Mouse (Mus musculus): ENCODE measurements at regions not wholly inside any gene's neighbourhood (a gene's known extent, or its start where the extent isn't known, plus 50 kb on each side); places are given as distances from the start of the nearest gene placed in this dataset.

DNA sequence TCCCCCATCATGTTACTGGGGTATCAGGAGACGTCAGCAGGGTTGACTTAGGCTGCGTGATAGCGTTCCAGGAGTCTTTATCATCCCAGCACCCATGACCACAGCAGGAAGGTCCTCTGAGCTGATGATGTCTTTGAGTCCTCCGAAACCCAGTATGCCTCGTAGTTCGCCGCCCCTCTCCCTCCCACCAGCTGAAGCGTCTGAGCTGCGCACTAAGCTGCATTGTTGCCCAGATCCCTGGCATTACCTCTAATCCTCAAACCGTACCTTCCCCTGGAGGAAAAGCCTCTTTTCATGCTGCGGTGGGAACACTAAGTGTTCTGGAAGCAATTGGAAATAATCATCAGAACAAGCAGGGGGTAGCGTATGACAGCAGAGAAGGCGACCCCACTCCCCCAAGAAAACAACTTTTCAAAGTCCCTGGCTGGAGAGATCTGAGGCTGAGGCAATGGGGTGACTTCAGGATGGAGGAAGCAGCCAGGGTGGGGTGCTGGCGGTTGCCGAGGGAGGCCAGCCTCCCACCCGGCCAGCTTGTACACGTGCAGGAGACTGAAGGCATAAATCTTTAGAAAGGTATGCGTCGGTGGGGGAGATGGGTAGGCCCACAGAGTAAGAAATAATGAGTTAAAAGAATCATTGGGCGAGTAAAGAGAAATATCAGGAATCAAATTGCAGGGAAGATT is 93.7 kb upstream of the Lrfn2 start:
- TF ChIP-seq CTCF (IDR thresholded peaks at IDR 0.05; ENCODE audit: low read depth, low read length) (no peak), GATA1 (IDR thresholded peaks at IDR 0.05; ENCODE audit: borderline replicate concordance, low read length) (no peak), POLR2AphosphoS5 (IDR thresholded peaks at IDR 0.05; ENCODE audit: insufficient replicate concordance, low read depth, low read length) (no peak)

Data from G1E (cell line).